Mouse (Mus musculus) G1E (cell line): Measurements from ENCODE around the gene Tex48.

Experiments
- CTCF ChIP-seq: IDR thresholded peaks from 2 replicates; pipeline ENCODE4 v1.5.1; 2012; ENCODE audit warnings: low read depth, low read length, inconsistent platforms, mixed read lengths
- GATA1 ChIP-seq: IDR thresholded peaks from 2 replicates; pipeline ENCODE4 v1.6.1; 2012; ENCODE audit warnings: borderline replicate concordance, low read length, inconsistent platforms, mixed read lengths
- GATA2 ChIP-seq: IDR thresholded peaks from 2 replicates; pipeline ENCODE4 v1.6.1; 2012; ENCODE audit warnings: low read depth, low read length, inconsistent platforms, borderline replicate concordance
- POLR2AphosphoS5 ChIP-seq: IDR thresholded peaks from 2 replicates; pipeline ENCODE4 v1.6.1; 2012; ENCODE audit warnings: low read depth, low read length, inconsistent platforms; ENCODE audit not compliant: insufficient replicate concordance
- TAL1 ChIP-seq: conservative IDR thresholded peaks from 2 replicates; pipeline ENCODE4 v1.6.1; 2012; ENCODE audit warnings: low read depth, low read length, inconsistent platforms, mixed read lengths

DNA sequence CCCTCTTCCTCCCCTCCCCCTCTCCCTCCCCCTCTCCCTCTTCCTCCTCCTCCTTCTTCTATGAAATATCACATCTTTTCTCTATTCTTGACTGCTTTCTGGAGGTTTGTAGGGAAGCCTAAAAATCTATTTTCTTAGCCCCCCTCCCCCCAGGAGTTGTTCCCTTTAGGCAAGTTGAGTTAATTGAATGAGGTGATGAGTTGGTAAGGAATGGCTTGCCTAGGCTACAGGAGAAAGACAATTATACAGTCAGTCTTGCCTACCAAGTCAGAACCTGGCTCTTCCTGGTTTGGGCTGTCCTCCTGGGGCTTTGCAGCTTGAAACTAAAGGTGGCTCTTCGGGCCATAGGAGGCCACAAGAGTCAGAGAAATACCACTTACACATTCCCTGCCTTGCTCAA, 37.5 kb upstream of the Tex48 start:
- TF ChIP-seq CTCF (no peak), GATA2 (no peak), POLR2AphosphoS5 (no peak), TAL1 (no peak), GATA1 (no peak)
